Mouse (Mus musculus): ENCODE measurements around the gene Spaca5. TPM values are rescaled to one million over a fixed set of nuclear protein-coding genes. Genes with fewer than 3 reads are reported as not detected.

Spaca5 gene
- total RNA-seq (2022) = not detected

DNA sequence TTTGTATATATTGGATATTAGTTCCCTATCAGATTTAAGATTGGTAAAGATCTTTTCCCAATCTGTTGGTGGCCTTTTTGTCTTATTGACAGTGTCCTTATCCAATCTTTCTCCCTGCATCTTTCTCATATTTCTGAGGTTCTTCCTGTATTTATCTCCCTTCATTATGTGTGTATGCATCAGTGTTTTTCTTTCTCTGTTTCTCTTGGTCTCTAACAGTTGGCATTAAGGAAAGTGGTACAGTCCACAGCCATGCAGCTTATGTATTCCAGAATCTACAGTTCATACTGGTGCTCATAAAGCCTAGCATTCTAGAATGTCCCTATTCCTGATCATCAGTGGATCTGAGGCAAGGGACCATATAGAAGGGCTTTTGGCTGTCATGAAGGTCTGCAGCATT lies at the start of gene Spaca5:
TSS of gene Spaca5 (plus strand) at position 301 of the 400 bp plus-strand sequence.
- DNase-seq (ENCODE audit: low spot score) = no peak

DNA sequence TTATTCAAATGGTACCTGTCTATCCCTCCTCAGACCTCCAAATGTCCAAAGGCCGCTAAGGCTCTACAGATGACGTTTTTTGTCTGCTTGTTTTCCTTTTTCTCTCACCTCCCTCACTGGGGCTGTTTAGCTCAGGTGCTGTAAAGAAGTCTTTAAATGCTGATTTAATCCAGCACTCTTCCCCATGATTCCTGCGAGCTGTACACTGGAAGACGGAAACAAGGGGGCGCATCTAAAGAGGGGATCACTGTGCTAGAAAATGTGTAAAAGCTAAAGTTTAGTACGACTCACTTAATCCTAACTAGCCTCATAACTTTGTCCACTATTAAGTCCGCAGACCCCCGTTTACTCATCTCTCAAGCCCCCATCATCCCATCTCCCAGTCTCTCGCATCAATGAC lies 6.7 kb upstream of the Spaca5 start:
- no peak for DNase-seq (ENCODE audit: low spot score)

DNA sequence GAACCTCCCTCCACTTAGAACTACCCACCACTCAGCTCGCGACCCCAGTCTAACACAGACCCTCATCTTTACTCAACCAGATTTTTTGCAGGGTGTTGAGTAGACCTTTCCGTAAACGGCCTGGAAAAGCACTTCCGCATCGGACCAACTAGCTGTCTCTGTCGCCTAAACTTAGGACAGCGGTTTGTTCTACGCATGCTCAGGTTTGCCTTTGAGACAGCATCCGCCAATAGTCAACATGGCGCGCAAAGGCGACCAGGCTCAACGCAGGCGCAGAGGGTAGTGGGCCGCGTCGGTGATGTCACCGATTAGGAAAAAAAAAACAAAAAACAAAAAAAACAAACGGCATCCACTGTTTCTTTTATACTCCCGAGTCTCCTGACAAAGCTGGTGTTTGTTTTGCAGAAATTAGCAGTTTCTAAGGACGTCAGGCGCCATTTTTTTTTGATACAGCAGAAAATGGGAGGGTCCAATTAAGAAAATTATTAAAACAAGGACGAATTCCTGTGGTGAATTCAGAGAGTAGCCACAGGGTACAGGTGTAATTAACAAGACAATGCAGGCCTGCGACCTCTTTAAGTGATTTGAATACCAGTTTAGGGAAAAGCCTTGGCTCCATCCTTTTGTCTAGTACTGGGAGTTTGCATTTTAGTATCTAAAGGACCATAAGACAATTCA lies 6.2 kb upstream of the Spaca5 start, which contains the start of gene Zfp182:
TSS of gene Zfp182 (minus strand) at position 451 of the 678 bp plus-strand sequence.
- peak; percentile 82 for DNase-seq (ENCODE audit: low spot score)

DNA sequence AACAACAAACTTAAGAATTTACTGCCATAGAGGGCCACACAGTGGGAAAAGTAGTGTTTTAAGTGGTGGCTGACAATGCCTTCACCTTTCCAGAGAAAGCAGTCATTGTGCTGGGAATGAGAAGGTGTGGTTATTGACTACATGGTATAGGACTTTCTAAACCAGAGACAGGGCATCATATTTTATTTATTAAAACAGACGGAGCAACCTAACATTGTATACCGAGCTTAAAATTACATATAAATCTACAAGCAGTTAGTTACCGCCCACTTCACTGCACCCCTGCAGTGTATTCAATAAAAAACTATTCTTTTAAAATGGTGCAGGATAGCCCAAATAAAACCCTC lies 5.7 kb upstream of the Spaca5 start:
- no peak for DNase-seq (ENCODE audit: low spot score)

DNA sequence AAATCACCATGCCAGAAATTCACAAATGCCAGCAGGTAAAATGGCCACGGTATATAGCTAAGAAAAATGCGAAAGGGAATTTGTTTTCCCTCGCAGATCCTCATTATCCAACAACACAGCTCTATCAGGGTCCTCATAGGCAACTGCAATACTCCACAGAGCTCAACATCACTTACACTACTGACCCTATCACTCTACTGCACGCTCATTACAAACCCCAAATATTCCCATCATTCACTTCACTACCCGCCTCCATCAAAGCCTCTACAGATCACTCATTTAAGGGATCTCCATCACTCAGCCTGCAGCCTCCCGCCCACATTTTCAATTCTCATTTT lies 20.4 kb downstream of the Spaca5 start:
- DNase-seq (ENCODE audit: low spot score) = no peak

DNA sequence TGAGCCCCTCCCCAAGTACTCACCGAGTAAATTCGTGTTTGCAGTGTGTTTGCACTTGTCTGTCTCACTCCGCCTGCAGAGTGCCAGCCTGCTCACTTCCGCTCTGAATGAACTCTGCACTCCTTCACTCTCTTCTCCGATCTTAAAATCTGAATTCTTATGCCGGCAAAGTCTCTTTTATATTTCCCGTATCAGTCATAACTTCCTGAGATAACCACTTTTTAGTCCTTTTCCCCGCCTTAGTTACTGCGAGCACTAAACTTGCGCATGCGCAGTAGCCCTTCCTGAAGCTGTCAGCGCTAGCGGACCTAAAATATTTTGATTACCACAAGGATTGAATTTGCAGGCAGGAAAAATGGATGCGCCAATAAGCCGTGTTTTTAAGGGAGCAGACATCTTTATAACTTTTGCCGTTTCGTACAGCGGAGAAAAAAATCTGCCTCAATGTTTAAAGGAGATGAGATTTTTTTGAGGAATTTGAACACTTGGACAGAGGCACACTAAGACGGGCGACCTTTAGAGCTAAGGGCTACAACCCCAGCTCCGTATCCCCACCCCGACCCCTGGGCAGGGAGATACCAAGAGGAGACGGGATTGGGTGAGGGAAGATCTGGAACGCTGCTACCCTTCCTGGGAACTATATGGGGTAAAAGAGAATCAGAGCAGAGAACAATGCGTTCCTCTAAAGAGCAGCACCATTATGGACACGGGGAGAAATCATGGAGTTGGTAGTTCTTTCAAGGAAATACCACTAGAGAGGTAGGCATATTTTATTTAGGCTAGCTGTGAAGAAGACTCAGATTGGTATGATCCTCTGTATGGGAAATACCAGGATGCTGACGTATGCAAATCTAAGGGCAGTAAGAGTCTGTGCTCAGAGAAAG lies 21.0 kb downstream of the Spaca5 start, which contains the start of gene Zfp300:
TSS of gene Zfp300 (minus strand) at position 545 of the 884 bp plus-strand sequence.
- peak; percentile 61 for DNase-seq (ENCODE audit: low spot score)

DNA sequence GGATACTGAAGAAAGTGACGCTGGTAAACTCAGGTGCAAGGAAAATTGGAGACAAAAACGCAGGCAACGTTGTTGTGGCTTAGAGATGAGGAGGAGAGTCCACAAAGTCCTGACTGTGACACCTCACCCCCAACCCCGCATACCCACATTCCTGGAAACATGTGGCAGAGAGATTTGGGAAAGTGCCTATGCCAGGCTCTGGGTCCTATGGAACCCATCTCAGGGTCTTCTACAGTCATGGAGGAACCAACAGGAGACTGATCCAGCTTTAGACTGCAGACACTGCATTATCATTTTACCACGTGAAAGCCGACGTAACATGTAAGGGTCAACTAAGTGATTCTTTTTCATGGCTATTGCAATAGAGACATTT lies 21.6 kb downstream of the Spaca5 start:
- DNase-seq (ENCODE audit: low spot score) = no peak

DNA sequence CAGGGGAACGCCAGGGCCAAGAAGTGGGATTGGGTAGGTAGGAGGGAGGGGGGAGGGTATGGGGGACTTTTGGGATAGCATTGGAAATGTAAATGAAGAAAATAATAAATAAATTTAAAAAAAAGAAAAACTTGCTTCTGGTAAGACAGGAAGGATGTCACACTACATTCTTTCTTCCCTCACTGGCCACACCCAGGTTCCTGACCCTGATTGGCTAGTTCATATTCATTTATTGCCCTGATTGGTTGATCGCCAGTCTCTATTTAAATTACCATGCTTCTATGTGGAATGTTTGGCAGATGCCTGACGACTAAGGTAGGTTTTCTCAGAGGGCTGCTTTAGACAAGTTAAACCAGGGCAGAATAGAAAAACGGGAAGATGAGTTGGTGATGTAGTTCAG lies 47.3 kb downstream of the Spaca5 start, which contains the start of gene Ssxa1:
TSS of gene Ssxa1 (plus strand) at position 301 of the 400 bp plus-strand sequence.
- no peak for DNase-seq (ENCODE audit: low spot score)

Other genes with a start within 250 kb of the Spaca5 start
- gene Timp1, start 198.2 kb upstream of the Spaca5 start, total RNA-seq (2022) = 1 to 10 TPM; 2.0 to 3.5 (median 2.3) TPM
- gene Syn1, start 147.4 kb upstream of the Spaca5 start, total RNA-seq (2022) = under 1 TPM; 0.19 to 0.28 (median 0.22) TPM
- 10 to 100 TPM in 1 of 4 experiments, 1 to 10 TPM in 3; 5.2 to 22.7 (median 6.4) TPM for gene Cfp, start 136.9 kb upstream of the Spaca5 start, total RNA-seq (2022)
- gene Elk1, start 117.8 kb upstream of the Spaca5 start, total RNA-seq (2022) = 10 to 100 TPM in 1 of 4 experiments, 1 to 10 TPM in 3; 6.6 to 10.3 (median 8.4) TPM
- gene Uxt, start 106.4 kb upstream of the Spaca5 start, total RNA-seq (2022) = 10 to 100 TPM; 37.6 to 45.1 (median 40.3) TPM
- 1 to 10 TPM; 2.0 to 3.6 (median 3.2) TPM for gene Zfp182, start 6.1 kb upstream of the Spaca5 start, total RNA-seq (2022)
- 1 to 10 TPM in 1 of 4 experiments, under 1 TPM in 3; 0.24 to 1.1 (median 0.39) TPM for gene Zfp300, start 21.1 kb downstream of the Spaca5 start, total RNA-seq (2022)
- not detected for gene Ssxa1, start 47.4 kb downstream of the Spaca5 start, total RNA-seq (2022)
- gene Gm21876, start 107.2 kb downstream of the Spaca5 start, total RNA-seq (2022) = not detected

Data from heart, adult 8-10 months (tissue).